Mouse (Mus musculus) layer of hippocampus, adult 8-10 months (tissue): ENCODE data around the gene Asns. TPM values are rescaled to one million over a fixed set of nuclear protein-coding genes. Genes with fewer than 3 reads are reported as not detected.

ENCODE experiments used
- DNase-seq, 2 experiments: peaks; one replicate each; pipeline ENCODE4 v3.0.0; 2022; ENCODE audit warnings: low spot score in 2 of 2
- total RNA-seq, 4 experiments: library from RNA; stranded (reverse); gene quantifications; 2 replicates each; pipeline ENCODE4 v1.2.4; 2022

Gene Asns
- total RNA-seq: 100 to 1,000 TPM in 2 of 4 experiments, 10 to 100 TPM in 2; 93.4 to 109 (median 101) TPM

DNA sequence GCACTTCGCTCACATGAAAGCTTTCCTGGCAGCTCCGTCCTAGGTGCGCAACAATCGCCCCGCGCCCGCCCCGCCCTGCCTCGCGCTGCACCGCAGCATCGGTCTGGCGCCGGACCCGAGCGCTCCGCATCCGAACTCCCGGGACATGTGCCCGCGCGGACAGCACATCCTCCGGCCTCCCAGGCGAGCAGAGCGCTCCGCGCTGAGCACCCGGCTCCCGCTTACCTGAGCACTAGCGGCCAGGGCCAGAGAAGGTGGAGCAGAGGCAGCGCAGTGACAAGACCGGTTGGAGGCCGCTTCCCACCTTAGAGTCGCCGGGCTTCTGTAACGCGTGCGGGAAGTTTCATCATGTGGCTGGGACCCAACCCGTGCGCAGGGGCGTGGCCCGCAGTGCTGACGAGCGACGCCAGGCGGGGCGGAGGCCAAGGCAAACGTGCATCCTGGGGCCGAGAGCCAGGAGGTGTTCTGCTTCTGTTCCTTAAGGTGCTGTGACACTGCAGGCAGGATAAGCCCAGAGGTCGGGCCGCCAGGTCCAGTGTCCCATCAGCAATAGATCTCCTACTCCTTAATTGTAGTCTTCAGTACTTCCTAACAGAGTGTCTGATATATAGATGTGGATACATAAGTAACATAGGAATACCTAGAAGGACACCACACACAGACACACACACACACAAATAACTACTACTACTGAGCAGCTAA is at the start of gene Asns:
Asns (minus strand) TSS at position 371 of the 702 bp plus-strand sequence.
- peak; percentile 70 to 83 for DNase-seq

DNA sequence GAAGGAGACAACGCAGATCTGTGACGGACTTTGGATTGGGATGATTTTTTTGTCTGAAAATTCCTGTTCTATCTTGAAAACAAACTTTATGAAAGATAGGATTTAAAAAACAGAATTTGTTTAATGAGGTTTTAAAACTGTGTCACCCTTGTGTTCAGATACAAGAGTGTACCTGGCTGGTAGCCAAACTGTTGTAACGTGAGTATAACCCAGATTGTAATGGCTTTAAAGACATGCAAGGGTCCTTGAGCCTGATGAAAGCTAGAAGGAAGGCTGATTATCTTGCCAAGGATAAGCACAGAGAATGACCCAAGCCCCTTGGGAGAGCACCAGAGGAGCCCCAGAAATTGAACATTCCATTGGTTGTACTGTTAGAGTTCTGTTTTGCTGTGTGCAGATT is 48.7 kb upstream of the Asns start:
- DNase-seq: no peak

DNA sequence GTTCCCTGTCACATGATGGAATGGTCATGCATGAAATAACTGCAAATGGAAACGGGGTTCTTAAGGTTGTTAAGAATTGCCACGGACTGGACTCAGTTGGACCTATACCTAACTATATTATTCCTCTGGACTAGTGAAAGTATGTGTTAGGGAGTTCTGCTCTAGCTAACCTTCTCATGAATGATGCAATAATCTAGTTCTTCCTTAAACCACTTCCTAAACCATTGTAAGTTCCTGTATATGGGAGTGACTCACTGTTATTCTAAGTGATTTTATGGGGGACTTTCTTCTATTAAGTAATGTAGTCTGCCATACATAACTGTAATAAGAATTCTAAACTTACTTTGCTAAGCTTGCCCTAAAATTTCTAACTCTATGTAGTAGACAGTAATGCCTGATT is 44.8 kb upstream of the Asns start:
- no peak for DNase-seq

DNA sequence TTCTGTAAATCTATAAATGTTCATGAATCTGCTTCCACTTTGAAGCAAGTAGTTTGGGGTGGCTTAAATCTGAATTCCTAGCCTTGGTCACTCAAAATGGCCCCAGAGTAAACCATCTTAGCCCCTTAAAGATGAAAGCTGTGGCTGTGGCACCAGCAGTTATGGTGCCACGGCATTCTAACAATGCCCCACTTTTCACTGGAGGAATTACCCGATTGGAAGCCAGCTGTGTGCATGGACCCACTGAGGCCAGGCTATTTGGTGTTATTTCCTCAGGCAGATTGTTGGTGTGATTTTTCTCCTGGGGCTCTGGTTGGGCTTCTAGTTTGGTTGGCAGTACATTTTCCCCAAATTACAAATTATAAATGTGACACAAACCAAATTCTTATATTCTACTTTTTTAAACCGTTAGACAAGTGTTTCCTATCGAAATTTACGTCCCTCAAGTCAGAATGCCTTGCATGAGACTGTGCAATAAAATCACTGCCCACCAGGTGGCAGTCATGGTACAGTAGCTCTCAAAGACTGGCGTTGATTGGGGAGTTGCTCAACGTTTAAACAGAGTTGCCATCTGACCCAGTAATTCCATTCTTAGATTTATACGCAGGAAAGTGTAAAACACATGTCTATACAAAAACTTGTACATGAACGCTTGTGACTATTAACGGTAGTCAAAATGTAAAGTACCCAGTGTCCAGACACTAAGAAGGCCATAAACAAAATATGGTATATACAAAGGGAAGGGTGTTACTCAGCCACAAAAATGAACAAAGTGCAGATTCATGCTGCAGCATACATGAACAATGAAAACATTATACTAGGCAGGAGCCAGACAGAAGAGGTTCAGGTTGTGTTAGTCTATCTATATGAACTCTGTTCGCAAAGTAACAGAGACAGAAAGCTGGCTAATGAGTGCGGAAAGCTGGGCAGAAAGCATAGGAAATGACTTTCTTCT is 40.0 kb upstream of the Asns start:
- DNase-seq: peak; percentile 54 to 89

DNA sequence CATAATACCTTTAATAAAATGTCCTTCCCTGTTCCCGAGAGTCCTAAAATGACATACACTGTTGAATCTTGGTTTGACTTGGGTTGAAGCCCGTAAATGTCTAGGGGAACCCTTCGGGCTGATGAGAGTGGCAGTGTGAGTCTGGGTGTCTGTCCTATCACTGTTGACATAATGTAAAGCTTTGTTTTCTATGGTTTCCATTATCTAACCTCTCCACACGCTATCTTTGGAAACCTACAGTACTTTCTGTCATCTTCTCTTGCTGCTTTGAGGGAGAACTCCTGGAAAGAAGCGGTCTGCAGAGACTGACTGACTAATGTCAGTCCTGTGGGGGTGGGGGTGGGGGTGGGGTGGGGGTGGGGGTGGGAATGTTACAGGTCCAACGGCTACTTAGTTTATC is 39.0 kb upstream of the Asns start:
- no peak for DNase-seq

DNA sequence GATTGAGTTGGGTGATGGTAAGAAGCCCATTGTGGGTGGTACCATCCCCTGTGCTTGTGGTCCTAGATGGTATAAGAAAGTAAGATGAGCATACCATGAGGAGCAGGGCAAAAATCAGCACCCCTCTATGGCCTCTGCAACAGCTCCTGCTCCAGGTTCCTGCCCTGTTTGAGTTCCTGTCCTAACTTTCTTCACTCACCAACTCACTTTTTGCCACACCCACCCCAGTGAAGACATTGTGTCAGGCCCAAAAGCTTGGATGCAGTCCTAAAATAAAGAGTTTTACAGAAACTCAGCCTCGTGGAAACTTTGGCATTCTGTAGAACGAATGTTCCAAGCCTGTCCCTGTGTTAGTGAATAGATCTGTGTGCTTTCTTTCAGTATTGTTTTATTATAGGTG is 36.1 kb upstream of the Asns start:
- DNase-seq: no peak

GRCm38 (mm10) chr6:7728241-7728640 is 35.2 kb upstream of the Asns start:
- no peak for DNase-seq

DNA sequence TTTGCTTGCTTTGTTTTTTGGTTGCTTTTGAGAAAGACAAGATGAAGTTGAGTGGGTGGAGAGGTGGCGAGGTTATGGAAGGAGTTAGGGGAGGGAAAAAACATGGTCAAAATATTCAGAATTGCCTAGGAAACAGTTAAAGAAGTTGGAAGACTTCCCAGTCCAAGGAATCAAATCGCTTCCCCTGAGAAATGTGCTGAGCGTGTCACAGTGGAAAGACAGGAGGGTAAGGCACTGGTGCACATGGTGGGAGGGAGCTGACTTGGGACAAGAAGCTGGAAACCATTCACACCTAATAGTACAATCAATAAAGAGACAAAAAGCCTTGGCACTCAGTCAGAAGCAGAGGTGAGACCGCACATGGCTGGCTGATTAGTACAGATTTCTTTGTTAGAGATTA is 23.2 kb upstream of the Asns start:
- DNase-seq: no peak

GRCm38 (mm10) chr6:7714230-7714629 is 21.2 kb upstream of the Asns start:
- no peak for DNase-seq

DNA sequence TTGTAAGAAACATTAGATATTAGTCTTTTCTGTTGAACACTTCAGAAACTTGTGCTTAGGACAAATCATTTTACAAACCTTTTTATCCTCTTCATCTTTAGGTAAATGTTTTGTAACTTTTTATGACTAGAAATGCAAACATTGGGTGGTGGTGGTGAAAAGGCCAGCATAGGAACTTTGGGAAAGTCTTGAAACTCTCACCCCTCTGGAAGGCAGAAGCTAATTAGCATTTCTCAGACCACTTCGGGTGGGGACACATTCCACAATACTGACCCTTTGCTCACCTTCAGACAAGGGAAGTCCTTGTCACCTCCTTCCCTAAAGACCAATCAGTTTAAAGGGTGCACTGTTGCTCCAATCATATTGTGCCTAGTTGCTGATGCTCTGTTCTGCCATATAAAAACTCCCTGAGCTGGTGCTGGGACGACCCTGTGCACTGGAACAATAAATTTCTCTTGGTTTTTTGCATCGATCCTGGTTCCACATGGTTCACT is 18.8 kb upstream of the Asns start:
- no peak for DNase-seq

DNA sequence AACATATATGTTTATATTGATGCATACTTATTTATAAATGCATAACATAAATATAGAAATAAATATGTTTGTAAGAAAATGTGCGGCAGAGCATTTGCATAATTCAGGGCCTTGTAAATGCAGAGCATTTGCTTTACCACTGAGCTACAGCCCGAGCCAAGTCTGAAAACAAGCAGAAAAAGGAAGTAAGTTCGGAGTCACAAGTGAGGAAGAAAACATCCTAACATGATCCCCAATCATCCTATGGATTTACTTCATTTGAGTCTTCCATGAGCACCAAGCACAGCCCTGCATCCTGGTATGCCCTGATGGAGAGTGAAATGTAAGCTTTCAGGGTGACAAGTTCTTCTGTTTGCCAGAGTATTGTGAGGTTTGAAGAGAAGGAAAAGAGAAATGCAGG is 15.2 kb upstream of the Asns start:
- DNase-seq: no peak

- no peak for DNase-seq
Observed at GRCm38 (mm10) chr6:7706796-7707195, 13.7 kb upstream of the Asns start.

GRCm38 (mm10) chr6:7697999-7698699 is 5.1 kb upstream of the Asns start:
- DNase-seq: no peak

- DNase-seq: no peak
Observed at GRCm38 (mm10) chr6:7697077-7697643, 4.1 kb upstream of the Asns start.

DNA sequence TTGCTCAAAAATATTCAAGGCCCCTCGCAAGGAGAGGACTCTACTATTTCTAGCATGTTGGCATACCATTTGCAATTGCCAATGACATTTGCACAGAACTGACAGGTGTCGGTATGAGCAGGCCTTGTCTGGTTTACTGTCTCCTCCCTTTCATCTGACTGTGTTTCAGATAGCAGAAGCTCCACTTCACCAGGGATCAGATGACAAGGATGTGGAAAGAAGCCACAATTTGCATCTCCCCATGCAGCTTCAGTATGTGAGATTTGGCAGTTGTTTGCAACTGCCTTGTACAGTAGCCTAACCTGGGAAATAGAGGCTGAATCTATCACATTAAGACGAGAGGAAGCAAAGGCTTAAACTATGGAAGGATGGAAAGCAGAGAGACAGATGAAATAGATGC is 3.6 kb upstream of the Asns start:
- DNase-seq: no peak

DNA sequence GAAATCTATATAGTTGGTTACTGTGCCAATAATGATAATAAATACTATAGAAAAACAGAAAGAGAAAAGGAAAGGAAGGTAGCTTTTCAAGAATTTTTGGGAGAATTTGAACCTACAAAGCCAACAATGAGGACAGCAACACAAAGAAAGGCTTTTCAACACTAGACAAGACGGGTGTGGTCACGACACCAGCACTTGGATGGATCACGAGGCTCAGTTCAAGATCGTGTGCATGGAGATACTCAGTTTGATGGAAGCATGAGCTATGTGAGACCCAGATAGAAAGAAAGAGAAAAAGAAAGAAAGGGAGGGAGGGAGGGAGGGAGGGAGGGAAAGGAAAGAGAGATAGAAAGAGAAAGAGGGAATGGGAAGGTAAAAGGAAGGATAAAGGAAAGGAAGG is 2.8 kb upstream of the Asns start:
- DNase-seq: no peak

DNA sequence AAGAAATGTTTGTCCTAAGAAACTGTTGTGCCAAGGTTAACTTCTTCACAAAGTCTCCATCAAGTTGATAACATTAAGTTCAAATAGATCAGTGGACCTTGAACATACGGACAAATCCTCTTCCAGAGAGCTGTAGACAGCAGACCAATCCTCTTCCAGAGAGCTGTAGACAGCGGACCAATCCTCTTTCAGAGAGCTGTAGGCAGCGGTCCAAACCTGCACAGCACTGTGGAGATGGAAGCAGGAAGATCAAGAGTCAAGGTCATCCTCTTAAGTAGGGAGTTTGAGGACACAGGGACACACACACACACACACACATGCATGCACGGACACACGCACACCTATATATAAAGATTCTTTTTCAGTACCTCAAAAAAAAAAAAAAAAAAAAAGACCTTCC is 612 bp upstream of the Asns start:
- DNase-seq: no peak

DNA sequence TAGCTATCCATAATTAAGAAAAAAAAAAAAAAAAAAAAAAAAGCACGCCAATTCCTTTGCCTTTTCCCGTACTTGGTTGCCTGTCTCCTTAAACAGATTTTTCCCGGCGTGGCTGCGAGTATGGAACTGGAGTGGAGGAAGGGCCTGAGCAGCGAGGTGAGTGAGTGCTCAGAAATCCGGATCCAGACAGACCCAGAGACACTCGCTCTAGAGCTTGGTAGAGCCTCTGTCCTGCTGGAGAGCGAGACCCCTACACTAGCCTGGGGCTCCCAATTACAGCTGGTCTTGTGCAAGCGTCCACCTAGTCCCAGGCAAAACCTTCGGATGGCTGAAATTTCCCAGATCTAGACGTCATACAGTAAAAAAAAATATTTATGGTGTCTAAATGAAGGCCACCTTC is 603 bp downstream of the Asns start:
- no peak for DNase-seq

DNA sequence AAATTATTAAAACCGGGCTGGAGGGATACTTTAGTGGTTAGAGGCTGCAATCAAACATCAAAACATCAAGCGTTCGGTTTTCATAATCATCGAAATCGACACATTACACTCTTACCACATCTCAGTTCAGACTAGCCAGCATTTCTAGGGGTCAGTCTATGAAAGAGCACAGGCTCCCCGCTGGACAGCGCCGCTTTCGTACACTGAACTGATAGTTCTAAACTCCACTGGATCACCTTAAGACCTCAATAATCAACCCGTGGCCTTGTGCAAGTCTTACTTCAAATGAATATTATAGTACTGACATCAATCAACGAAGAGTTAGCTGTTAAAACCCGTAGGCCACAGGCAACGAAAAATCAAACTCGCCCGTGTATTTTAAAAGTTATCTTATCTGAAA is 1.0 kb downstream of the Asns start:
- DNase-seq: no peak

- DNase-seq: no peak
Observed at GRCm38 (mm10) chr6:7690456-7690855, 2.6 kb downstream of the Asns start.

GRCm38 (mm10) chr6:7689180-7689579 is 3.9 kb downstream of the Asns start:
- no peak for DNase-seq

DNA sequence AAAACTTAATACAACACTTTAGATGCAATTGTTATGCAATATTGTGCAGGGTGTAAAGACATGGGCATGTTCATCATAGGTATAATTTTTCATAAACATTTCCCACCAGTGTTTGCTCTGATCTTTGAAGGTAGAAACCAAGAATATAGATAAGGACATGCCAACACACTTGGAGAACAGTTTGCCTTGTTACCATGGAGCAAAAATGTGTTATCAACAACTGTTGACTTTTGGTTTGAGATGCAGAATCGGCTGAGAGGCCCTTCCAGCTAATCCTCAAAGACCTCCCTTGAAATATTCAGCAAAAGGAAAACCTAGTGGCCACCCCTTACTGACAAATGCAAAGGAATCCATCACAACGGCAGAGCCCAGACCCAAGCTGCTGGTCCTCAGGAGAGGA is 7.0 kb downstream of the Asns start:
- no peak for DNase-seq
